Mouse (Mus musculus): ENCODE results near the gene Hspe1. TPM values are rescaled to one million over a fixed set of nuclear protein-coding genes. Genes with fewer than 3 reads are reported as not detected.
A peak's percentile ranks its signal among the peaks of the same experiment; 100 is the strongest.

Hspe1 gene
- polyA plus RNA-seq, 1 experiment from 2014 or later: 433 TPM

GRCm38 (mm10) chr1:55075652-55076394 is 12.1 kb upstream of the Hspe1 start:
- 0 out of 2 replicates have a peak, but pooled peaks have one; percentile 42 for ATAC-seq (replicated peaks; ENCODE audit: insufficient number of reproducible peaks, low FRiP score, low TSS enrichment)
- Histone ChIP-seq H3K27me3 (ENCODE audit: control insufficient read depth, insufficient read depth, low read length) (no peaks in the 10 kb centered on the region), H3K4me1 (ENCODE audit: control insufficient read depth, insufficient read depth, low read length) (peaks cover 13% of the 10 kb centered on the region), H3K9ac (ENCODE audit: low read depth, low read length) (no peak overlapping the region), H3K4me3 (ENCODE audit: low read depth, low read length) (no peak overlapping the region), H3K4me2 (no peak overlapping the region), H3K36me3 (ENCODE audit: control insufficient read depth, insufficient read depth, low read length) (peaks cover 19% of the 10 kb centered on the region), H3K27ac (ENCODE audit: low read depth, low read length) (no peak overlapping the region), H3K9me3 (replicated peaks; ENCODE audit: control insufficient read depth, low read length) (no peaks in the 10 kb centered on the region)
- WGBS (ENCODE audit: insufficient replicate concordance): 38% methylated on average over 5 of the region's 5 CpGs

GRCm38 (mm10) chr1:55076395-55076743 is 11.6 kb upstream of the Hspe1 start:
- Histone ChIP-seq H3K4me3 (ENCODE audit: low read depth, low read length) (no peak overlapping the region), H3K4me2 (no peak overlapping the region), H3K36me3 (ENCODE audit: control insufficient read depth, insufficient read depth, low read length) (peaks cover 19% of the 10 kb centered on the region), H3K9me3 (replicated peaks; ENCODE audit: control insufficient read depth, low read length) (no peaks in the 10 kb centered on the region), H3K27ac (ENCODE audit: low read depth, low read length) (no peak overlapping the region), H3K27me3 (ENCODE audit: control insufficient read depth, insufficient read depth, low read length) (no peaks in the 10 kb centered on the region), H3K9ac (ENCODE audit: low read depth, low read length) (no peak overlapping the region), H3K4me1 (ENCODE audit: control insufficient read depth, insufficient read depth, low read length) (peaks cover 13% of the 10 kb centered on the region)
- ATAC-seq (replicated peaks; ENCODE audit: insufficient number of reproducible peaks, low FRiP score, low TSS enrichment): no peak

- H3K4me3 ChIP-seq (ENCODE audit: low read depth, low read length): no peak overlapping the region
- no peak overlapping the region for H3K27ac ChIP-seq (ENCODE audit: low read depth, low read length)
- WGBS (ENCODE audit: insufficient replicate concordance): 74% methylated on average over 2 of the region's 2 CpGs
- H3K36me3 ChIP-seq (ENCODE audit: control insufficient read depth, insufficient read depth, low read length): peaks cover 22% of the 10 kb centered on the region
- H3K4me1 ChIP-seq (ENCODE audit: control insufficient read depth, insufficient read depth, low read length): peaks cover 13% of the 10 kb centered on the region
- H3K27me3 ChIP-seq (ENCODE audit: control insufficient read depth, insufficient read depth, low read length): no peaks in the 10 kb centered on the region
- no peak for ATAC-seq (replicated peaks; ENCODE audit: insufficient number of reproducible peaks, low FRiP score, low TSS enrichment)
- no peaks in the 10 kb centered on the region for H3K9me3 ChIP-seq (replicated peaks; ENCODE audit: control insufficient read depth, low read length)
- H3K9ac ChIP-seq (ENCODE audit: low read depth, low read length): no peak overlapping the region
- no peak overlapping the region for H3K4me2 ChIP-seq
Measured at GRCm38 (mm10) chr1:55076849-55077516, 10.9 kb upstream of the Hspe1 start.

GRCm38 (mm10) chr1:55079677-55080076 is 8.3 kb upstream of the Hspe1 start:
- WGBS (ENCODE audit: insufficient replicate concordance): 92% methylated on average over 4 of the region's 4 CpGs
- Histone ChIP-seq H3K27me3 (ENCODE audit: control insufficient read depth, insufficient read depth, low read length) (no peaks in the 10 kb centered on the region), H3K36me3 (ENCODE audit: control insufficient read depth, insufficient read depth, low read length) (peaks cover 41% of the 10 kb centered on the region), H3K9ac (ENCODE audit: low read depth, low read length) (no peak overlapping the region), H3K9me3 (replicated peaks; ENCODE audit: control insufficient read depth, low read length) (no peaks in the 10 kb centered on the region), H3K4me1 (ENCODE audit: control insufficient read depth, insufficient read depth, low read length) (peaks cover 12% of the 10 kb centered on the region), H3K4me2 (no peak overlapping the region), H3K27ac (ENCODE audit: low read depth, low read length) (no peak overlapping the region), H3K4me3 (ENCODE audit: low read depth, low read length) (no peak overlapping the region)
- no peak for ATAC-seq (replicated peaks; ENCODE audit: insufficient number of reproducible peaks, low FRiP score, low TSS enrichment)

GRCm38 (mm10) chr1:55082106-55082505 is 5.8 kb upstream of the Hspe1 start:
- peaks cover 10% of the 10 kb centered on the region for H3K4me1 ChIP-seq (ENCODE audit: control insufficient read depth, insufficient read depth, low read length)
- 85% methylated on average over 1 of the region's 1 CpGs for WGBS (ENCODE audit: insufficient replicate concordance)
- no peak overlapping the region for H3K9ac ChIP-seq (ENCODE audit: low read depth, low read length)
- H3K27me3 ChIP-seq (ENCODE audit: control insufficient read depth, insufficient read depth, low read length): no peaks in the 10 kb centered on the region
- H3K27ac ChIP-seq (ENCODE audit: low read depth, low read length): no peak overlapping the region
- H3K36me3 ChIP-seq (ENCODE audit: control insufficient read depth, insufficient read depth, low read length): peaks cover 49% of the 10 kb centered on the region
- no peaks in the 10 kb centered on the region for H3K9me3 ChIP-seq (replicated peaks; ENCODE audit: control insufficient read depth, low read length)
- no peak overlapping the region for H3K4me3 ChIP-seq (ENCODE audit: low read depth, low read length)
- no peak overlapping the region for H3K4me2 ChIP-seq
- ATAC-seq (replicated peaks; ENCODE audit: insufficient number of reproducible peaks, low FRiP score, low TSS enrichment): no peak

- Histone ChIP-seq H3K4me1 (ENCODE audit: control insufficient read depth, insufficient read depth, low read length) (peaks cover 19% of the 10 kb centered on the region), H3K27me3 (ENCODE audit: control insufficient read depth, insufficient read depth, low read length) (no peaks in the 10 kb centered on the region), H3K9me3 (replicated peaks; ENCODE audit: control insufficient read depth, low read length) (no peaks in the 10 kb centered on the region), H3K27ac (ENCODE audit: low read depth, low read length) (no peak overlapping the region), H3K36me3 (ENCODE audit: control insufficient read depth, insufficient read depth, low read length) (peaks cover 39% of the 10 kb centered on the region), H3K9ac (ENCODE audit: low read depth, low read length) (peak overlapping the region; percentile 49; the same call in 1 of the 2 replicates), H3K4me2 (peak overlapping the region; percentile 87), H3K4me3 (ENCODE audit: low read depth, low read length) (peak overlapping the region; percentile 98)
- ATAC-seq (replicated peaks; ENCODE audit: insufficient number of reproducible peaks, low FRiP score, low TSS enrichment): no peak
- WGBS (ENCODE audit: insufficient replicate concordance): 50% methylated on average over 7 of the region's 7 CpGs
Measured at GRCm38 (mm10) chr1:55085781-55086366, 2.1 kb upstream of the Hspe1 start.

GRCm38 (mm10) chr1:55086868-55087400 is 998 bp upstream of the Hspe1 start:
- no peaks in the 10 kb centered on the region for H3K27me3 ChIP-seq (ENCODE audit: control insufficient read depth, insufficient read depth, low read length)
- H3K4me1 ChIP-seq (ENCODE audit: control insufficient read depth, insufficient read depth, low read length): peaks cover 19% of the 10 kb centered on the region
- WGBS (ENCODE audit: insufficient replicate concordance): 1% methylated on average over 13 of the region's 13 CpGs
- peaks cover 33% of the 10 kb centered on the region for H3K36me3 ChIP-seq (ENCODE audit: control insufficient read depth, insufficient read depth, low read length)
- peak overlapping the region; percentile 98 for H3K4me3 ChIP-seq (ENCODE audit: low read depth, low read length)
- peak overlapping the region; percentile 98 for H3K9ac ChIP-seq (ENCODE audit: low read depth, low read length)
- peak overlapping the region; percentile 87 for H3K4me2 ChIP-seq
- no peak for ATAC-seq (replicated peaks; ENCODE audit: insufficient number of reproducible peaks, low FRiP score, low TSS enrichment)
- no peaks in the 10 kb centered on the region for H3K9me3 ChIP-seq (replicated peaks; ENCODE audit: control insufficient read depth, low read length)
- peak overlapping the region; percentile 99 for H3K27ac ChIP-seq (ENCODE audit: low read depth, low read length)

- Histone ChIP-seq H3K4me3 (ENCODE audit: low read depth, low read length) (peak overlapping the region; percentile 98), H3K36me3 (ENCODE audit: control insufficient read depth, insufficient read depth, low read length) (peaks cover 29% of the 10 kb centered on the region), H3K9ac (ENCODE audit: low read depth, low read length) (peak overlapping the region; percentile 98), H3K9me3 (replicated peaks; ENCODE audit: control insufficient read depth, low read length) (no peaks in the 10 kb centered on the region), H3K4me1 (ENCODE audit: control insufficient read depth, insufficient read depth, low read length) (peaks cover 19% of the 10 kb centered on the region), H3K4me2 (peak overlapping the region; percentile 87), H3K27me3 (ENCODE audit: control insufficient read depth, insufficient read depth, low read length) (no peaks in the 10 kb centered on the region), H3K27ac (ENCODE audit: low read depth, low read length) (peak overlapping the region; percentile 99)
- ATAC-seq (replicated peaks; ENCODE audit: insufficient number of reproducible peaks, low FRiP score, low TSS enrichment): peak; percentile 36
- WGBS (ENCODE audit: insufficient replicate concordance): under 1% methylated on average over 37 of the region's 57 CpGs
Measured at GRCm38 (mm10) chr1:55087401-55087904, 479 bp upstream of the Hspe1 start.

All from heart, embryonic 11.5 days (tissue).